Mouse (Mus musculus) olfactory bulb, adult 2 months (tissue): ENCODE measurements around the gene Gjb6.

Experiments
- CTCF ChIP-seq: fragments of 200-500 bp; IDR thresholded peaks from 2 replicates; pipeline ENCODE4 v1.5.1; 2012; ENCODE audit warnings: low read depth, mild to moderate bottlenecking, low read length, moderate library complexity; ENCODE audit not compliant: insufficient read depth
- POLR2A ChIP-seq: fragments of 200-500 bp; IDR thresholded peaks from 2 replicates; pipeline ENCODE4 v1.6.1; 2012; ENCODE audit warnings: mild to moderate bottlenecking, low read depth, low read length, moderate library complexity; ENCODE audit not compliant: insufficient read depth

GRCm38 (mm10) chr14:57095855-57096254 lies 37.6 kb downstream of the Gjb6 start:
- no peak for TF ChIP-seq POLR2A
- no peak for TF ChIP-seq CTCF
